Mouse (Mus musculus) brain, embryonic 14.5 days (tissue): ENCODE data around the gene Metrn.

ENCODE experiments used
- CTCF ChIP-seq: fragments of 200-500 bp; IDR thresholded peaks from 2 replicates; pipeline ENCODE4 v1.5.1; 2012; ENCODE audit warnings: inconsistent platforms, mild to moderate bottlenecking, moderate library complexity, borderline replicate concordance; ENCODE audit not compliant: insufficient read depth, insufficient read length; ENCODE audit errors: extremely low read depth
- POLR2A ChIP-seq: fragments of 200-500 bp; IDR thresholded peaks from 2 replicates; pipeline ENCODE4 v1.6.1; 2012; ENCODE audit warnings: mild to moderate bottlenecking, inconsistent platforms, borderline replicate concordance; ENCODE audit not compliant: poor library complexity, insufficient read depth, insufficient read length, severe bottlenecking; ENCODE audit errors: extremely low read depth

- TF ChIP-seq CTCF (no peak), POLR2A (no peak)
Measured at GRCm38 (mm10) chr17:25830806-25831431, 34.0 kb upstream of the Metrn start.
